Mouse (Mus musculus) ES-Bruce4 (cell line): ENCODE data around the gene Crip2. TPM values are rescaled to one million over a fixed set of nuclear protein-coding genes. Genes with fewer than 3 reads are reported as not detected.

Experiments used
- H3K27ac ChIP-seq: 2 replicates; pipeline ENCODE4 v1.5.1; 2012; ENCODE audit warnings: low read length, inconsistent platforms; ENCODE audit not compliant: insufficient read depth
- H3K27me3 ChIP-seq: 2 replicates; pipeline ENCODE4 v1.6.1; 2012; ENCODE audit warnings: mild to moderate bottlenecking, low read length, inconsistent platforms; ENCODE audit not compliant: control insufficient read depth, poor library complexity, insufficient read depth, severe bottlenecking
- H3K36me3 ChIP-seq: 2 replicates; pipeline ENCODE4 v1.6.1; 2012; ENCODE audit warnings: inconsistent platforms, mild to moderate bottlenecking, low read length, moderate library complexity; ENCODE audit not compliant: control insufficient read depth, poor library complexity, insufficient read depth, severe bottlenecking
- H3K4me1 ChIP-seq: one replicate; pipeline ENCODE4 v1.8.1; 2011; ENCODE audit warnings: low read length; ENCODE audit not compliant: control insufficient read depth, insufficient read depth
- H3K4me3 ChIP-seq: 2 replicates; pipeline ENCODE4 v1.5.1; 2011; ENCODE audit warnings: low read depth, mild to moderate bottlenecking, low read length
- H3K9ac ChIP-seq: 2 replicates; pipeline ENCODE4 v1.6.1; 2012; ENCODE audit warnings: low read depth, mild to moderate bottlenecking, inconsistent platforms; ENCODE audit not compliant: poor library complexity, severe bottlenecking
- H3K9me3 ChIP-seq: replicated peaks from 2 replicates; pipeline ENCODE4 v1.6.1; 2012; ENCODE audit warnings: mild to moderate bottlenecking, low read length, inconsistent platforms; ENCODE audit not compliant: control insufficient read depth, poor library complexity, insufficient read depth, severe bottlenecking
- CTCF ChIP-seq: IDR thresholded peaks from one replicate; pipeline ENCODE4 v1.8.1; 2011; ENCODE audit warnings: low read depth, low read length
- EP300 ChIP-seq: IDR thresholded peaks from 2 replicates; pipeline ENCODE4 v1.6.1; 2011; ENCODE audit warnings: low read depth, low read length; ENCODE audit not compliant: insufficient read depth
- POLR2A ChIP-seq: IDR thresholded peaks from one replicate; pipeline ENCODE4 v1.8.1; 2011; ENCODE audit warnings: low read length; ENCODE audit not compliant: insufficient read depth
- polyA plus RNA-seq: library from polyadenylated mRNA; stranded (reverse); fragments of >200 nt; gene quantifications from 2 replicates; pipeline ENCODE4 v1.2.4, GENCODE M21; 2011; ENCODE audit warnings: low read depth; ENCODE audit not compliant: missing spikeins, insufficient read depth, insufficient read length

Crip2 gene
- polyA plus RNA-seq, 1 experiment, result 87.1 TPM

DNA sequence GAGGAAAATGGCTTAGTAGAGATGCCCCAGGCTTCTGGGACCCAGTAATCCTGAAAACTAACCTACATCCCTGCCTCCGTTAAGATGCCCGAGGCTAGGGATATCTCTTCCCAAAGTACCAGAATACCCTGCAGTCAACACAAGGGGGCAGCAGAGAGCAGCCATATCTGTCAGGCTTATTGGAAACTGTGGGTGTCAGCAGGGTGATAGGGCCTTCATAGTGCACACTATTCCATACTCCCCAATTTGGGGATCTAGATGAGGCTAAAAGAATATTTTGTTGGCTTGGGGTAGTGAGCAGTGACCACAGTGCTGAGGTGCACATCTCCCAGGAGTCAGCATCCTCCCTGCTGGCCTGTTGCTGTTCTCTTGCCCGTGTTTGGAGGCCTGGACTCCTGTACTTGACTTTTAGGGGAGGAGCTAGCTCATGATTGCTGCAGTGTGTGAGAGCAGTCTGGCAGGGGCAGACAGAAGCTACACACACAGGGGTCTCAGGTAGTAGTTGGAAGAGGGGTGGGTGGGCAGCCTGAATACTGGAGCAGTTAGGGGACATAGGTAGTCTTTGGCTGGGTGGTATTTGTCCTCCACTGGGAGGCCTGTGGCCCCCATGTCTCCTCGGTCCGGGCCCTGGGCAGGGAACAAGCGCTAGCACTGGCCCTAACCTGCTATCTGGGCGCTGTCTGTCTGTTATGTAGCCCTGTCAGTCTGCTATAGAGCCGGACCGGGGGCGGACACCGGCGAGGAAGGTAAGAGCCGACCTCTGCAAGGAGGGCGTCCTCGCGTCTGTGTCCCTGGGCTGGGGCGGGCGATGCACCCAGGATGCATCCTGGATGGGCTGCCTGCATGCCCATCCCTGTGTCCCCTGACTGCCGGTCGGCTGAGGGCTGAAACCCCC, 20.3 kb upstream of the Crip2 start:
- Histone ChIP-seq H3K9me3 (no peaks in the 10 kb centered on the region), H3K4me3 (no peak overlapping the region), H3K27me3 (no peaks in the 10 kb centered on the region), H3K9ac (no peak overlapping the region), H3K27ac (no peak overlapping the region), H3K36me3 (peaks cover 30% of the 10 kb centered on the region), H3K4me1 (peaks cover 2% of the 10 kb centered on the region)
- TF ChIP-seq CTCF (peak; percentile 70), EP300 (no peak)

DNA sequence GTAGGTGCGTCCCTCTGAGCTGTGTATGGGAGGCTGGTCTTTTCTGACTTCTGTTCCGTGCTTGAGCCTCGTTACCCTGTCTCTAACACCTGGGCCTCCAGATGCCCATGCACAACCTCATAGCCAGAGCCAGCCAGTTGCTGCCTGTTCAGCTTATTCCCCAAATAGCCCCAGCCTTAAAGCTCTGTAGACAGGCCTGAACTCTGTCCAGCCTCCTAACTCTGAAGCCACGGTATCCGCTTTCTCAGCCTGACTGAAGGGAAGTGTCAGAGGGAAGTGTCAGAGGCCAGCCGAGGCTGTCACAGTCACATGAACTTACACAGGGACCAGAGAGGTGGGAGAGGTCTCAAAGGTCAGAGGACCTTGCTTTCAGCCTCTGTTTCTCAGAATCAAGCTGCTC, 15.3 kb upstream of the Crip2 start:
- no peak overlapping the region for H3K9ac ChIP-seq
- H3K36me3 ChIP-seq, result peaks cover 62% of the 10 kb centered on the region
- H3K4me3 ChIP-seq, result no peak overlapping the region
- TF ChIP-seq POLR2A, result no peak
- TF ChIP-seq EP300, result no peak
- TF ChIP-seq CTCF, result no peak
- no peaks in the 10 kb centered on the region for H3K27me3 ChIP-seq
- no peak overlapping the region for H3K27ac ChIP-seq
- H3K4me1 ChIP-seq, result no peaks in the 10 kb centered on the region
- H3K9me3 ChIP-seq, result no peaks in the 10 kb centered on the region

DNA sequence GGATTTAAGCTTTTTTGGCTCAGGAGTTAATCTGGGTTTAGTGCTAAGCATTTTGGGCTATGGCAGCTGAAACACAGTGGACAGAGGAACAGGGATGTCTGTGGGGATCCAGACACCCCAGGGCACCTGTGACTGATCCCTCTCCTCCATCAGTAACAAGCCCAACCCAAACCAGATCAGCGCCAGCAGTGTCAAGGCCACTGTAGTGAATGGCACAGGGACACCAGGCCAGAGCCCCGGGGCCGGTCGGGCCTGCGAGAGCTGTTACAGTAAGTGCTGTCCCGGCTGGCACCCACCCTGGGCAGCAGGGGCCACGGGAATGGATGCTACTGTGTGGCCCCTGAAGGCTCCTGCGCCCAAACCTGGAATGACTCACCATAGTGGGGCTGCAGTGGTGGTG, 9.3 kb upstream of the Crip2 start:
- no peaks in the 10 kb centered on the region for H3K27me3 ChIP-seq
- no peaks in the 10 kb centered on the region for H3K4me1 ChIP-seq
- peaks cover 54% of the 10 kb centered on the region for H3K36me3 ChIP-seq
- H3K9ac ChIP-seq, result no peak overlapping the region
- no peak overlapping the region for H3K4me3 ChIP-seq
- H3K9me3 ChIP-seq, result no peaks in the 10 kb centered on the region
- H3K27ac ChIP-seq, result no peak overlapping the region
- TF ChIP-seq CTCF (no peak), EP300 (no peak), POLR2A (no peak)

DNA sequence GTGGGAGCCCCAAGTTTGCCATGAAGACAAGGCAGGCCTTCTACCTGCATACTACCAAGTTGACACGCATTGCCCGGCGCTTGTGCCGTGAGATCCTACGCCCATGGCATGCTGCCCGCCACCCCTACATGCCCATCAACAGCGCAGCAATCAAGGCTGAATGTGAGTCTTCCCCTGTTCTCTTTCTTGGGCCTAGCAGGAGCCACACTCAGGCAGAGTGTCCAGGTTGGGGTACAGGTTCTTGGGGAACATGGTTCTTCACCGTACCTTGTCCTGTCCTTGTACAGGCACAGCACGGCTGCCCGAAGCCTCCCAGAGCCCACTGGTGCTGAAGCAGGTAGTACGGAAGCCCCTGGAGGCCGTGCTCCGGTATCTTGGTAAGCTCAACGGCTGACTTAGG, 8.4 kb upstream of the Crip2 start:
- peaks cover 53% of the 10 kb centered on the region for H3K36me3 ChIP-seq
- no peaks in the 10 kb centered on the region for H3K4me1 ChIP-seq
- TF ChIP-seq CTCF (no peak), POLR2A (no peak), EP300 (no peak)

DNA sequence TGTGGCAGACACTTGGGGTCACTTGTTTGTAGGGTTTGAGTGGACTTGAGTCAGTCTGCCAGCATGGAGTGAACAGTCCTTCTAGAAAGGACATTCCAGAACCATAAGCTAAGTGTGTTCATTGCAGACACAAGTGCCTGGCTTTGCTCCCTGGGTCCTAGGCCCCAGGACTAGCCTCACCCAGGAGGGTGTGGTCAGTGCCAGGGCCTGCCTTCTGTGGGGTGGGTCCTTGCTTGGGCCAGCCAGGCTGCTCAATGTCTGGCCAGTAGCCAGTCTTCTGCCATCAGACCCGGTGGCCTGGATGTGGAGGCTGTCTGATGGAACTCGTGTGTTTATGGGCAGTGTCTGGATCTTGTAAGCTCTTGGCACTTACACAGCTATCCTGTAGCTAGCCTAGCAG, 7.5 kb upstream of the Crip2 start:
- no peaks in the 10 kb centered on the region for H3K27me3 ChIP-seq
- no peak overlapping the region for H3K9ac ChIP-seq
- peaks cover 49% of the 10 kb centered on the region for H3K36me3 ChIP-seq
- TF ChIP-seq CTCF (no peak), EP300 (no peak), POLR2A (no peak)
- no peak overlapping the region for H3K27ac ChIP-seq
- H3K4me1 ChIP-seq, result no peaks in the 10 kb centered on the region
- no peak overlapping the region for H3K4me3 ChIP-seq
- no peaks in the 10 kb centered on the region for H3K9me3 ChIP-seq

More for the DNA sequence above, 8.4 kb upstream of the Crip2 start:
- no peak overlapping the region for H3K4me3 ChIP-seq
- H3K9me3 ChIP-seq, result no peaks in the 10 kb centered on the region
- H3K27me3 ChIP-seq, result no peaks in the 10 kb centered on the region
- no peak overlapping the region for H3K9ac ChIP-seq
- no peak overlapping the region for H3K27ac ChIP-seq

DNA sequence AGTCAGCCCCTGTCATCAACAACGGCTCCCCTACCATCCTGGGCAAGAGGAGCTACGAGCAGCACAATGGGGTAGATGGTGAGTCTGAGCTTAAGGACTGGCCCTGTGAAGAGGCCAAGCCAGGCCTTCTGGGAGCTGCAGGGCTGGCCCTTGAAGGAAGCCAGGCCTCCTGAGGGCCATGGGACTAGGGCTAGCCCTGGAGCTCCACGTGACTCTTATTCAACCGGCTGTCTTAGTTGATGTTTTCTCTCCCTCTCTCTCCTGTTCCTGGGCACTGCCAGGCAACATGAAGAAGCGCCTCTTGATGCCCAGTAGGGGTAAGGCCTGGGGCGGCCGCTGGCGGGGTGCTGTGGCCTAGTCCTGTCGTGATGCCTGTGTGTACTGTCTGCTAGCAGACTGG, 6.8 kb upstream of the Crip2 start:
- no peak overlapping the region for H3K9ac ChIP-seq
- peaks cover 42% of the 10 kb centered on the region for H3K36me3 ChIP-seq

More for the DNA sequence above, 6.8 kb upstream of the Crip2 start:
- H3K4me3 ChIP-seq, result no peak overlapping the region
- H3K9me3 ChIP-seq, result no peaks in the 10 kb centered on the region
- H3K27me3 ChIP-seq, result no peaks in the 10 kb centered on the region
- H3K4me1 ChIP-seq, result no peaks in the 10 kb centered on the region
- TF ChIP-seq CTCF (no peak), POLR2A (no peak), EP300 (no peak)
- no peak overlapping the region for H3K27ac ChIP-seq
